ENCODE assay signal across 8 mouse cellular contexts in genomic region chr15:96695455-96696421, GRCm38 (mm10). TPM values are rescaled to one million over a fixed set of nuclear protein-coding genes. Genes with fewer than 3 reads are reported as not detected.
A peak's percentile ranks its signal among the peaks of the same experiment; 100 is the strongest.
DNase-seq lines count a peak whose midpoint lies in the region; ATAC-seq and TF ChIP-seq lines count a peak whose summit lies in the region.

No protein-coding gene starts in this region.

- peaks cover 66% of the 10 kb centered on the region for H3K36me3 ChIP-seq in liver, adult 2 months (ENCODE audit: control insufficient read depth, insufficient read depth, low read length)
- H3K36me3 ChIP-seq in myocyte (ENCODE audit: control insufficient read depth, insufficient read depth): peaks cover 79% of the 10 kb centered on the region

- no peak for TF ChIP-seq POLR2A in liver, adult 2 months (IDR thresholded peaks at IDR 0.05; ENCODE audit: extremely low read depth, insufficient read depth, low read length)
- TF ChIP-seq POLR2A in myocyte (IDR thresholded peaks at IDR 0.05; ENCODE audit: insufficient read length, low read depth): peak; percentile 32

- H3K4me3 ChIP-seq in liver, adult 2 months (ENCODE audit: insufficient read depth, low read depth, low read length): peak overlapping the region; percentile 33; the same call in 1 of the 2 replicates
- H3K4me3 ChIP-seq in myocyte: peak overlapping the region; percentile 80

- peaks cover 4% of the 10 kb centered on the region; the same call in 1 of the 2 replicates for H3K4me1 ChIP-seq in liver, adult 2 months (ENCODE audit: control insufficient read depth, insufficient read depth, low read length)

- DNase-seq in layer of hippocampus, adult 9-11 months: peak; percentile 38
- DNase-seq in layer of hippocampus, adult 11-12 months (ENCODE audit: low spot score): no peak
- peak; percentile 56 for DNase-seq in cerebellum, adult 9-11 months
- DNase-seq in heart, postnatal 14 days: peak; percentile 55 to 66
- DNase-seq in liver, adult 2 months (ENCODE audit: extremely low read depth, low read depth, low spot score): peak; percentile 61
- DNase-seq in layer of hippocampus, postnatal 10 days (ENCODE audit: low spot score in 2 of 2): no peak

- H3K79me2 ChIP-seq in liver, adult 2 months (ENCODE audit: control insufficient read depth, insufficient read depth, low read length): peaks cover 4% of the 10 kb centered on the region; the same call in 1 of the 2 replicates
- H3K79me2 ChIP-seq in myocyte (ENCODE audit: control insufficient read depth, insufficient read depth): peaks cover 73% of the 10 kb centered on the region

- peak overlapping the region; percentile 89 for H3K4me2 ChIP-seq in myocyte (ENCODE audit: low read depth)

- H3ac ChIP-seq in myocyte (ENCODE audit: control insufficient read depth, insufficient read length): no peak overlapping the region

- H3K9ac ChIP-seq in liver, adult 2 months (ENCODE audit: low read depth, low read length): peak overlapping the region; percentile 43

- intact Hi-C loops in heart, postnatal 14 days (cut with DNase I): loop anchor here (5.0 to 10.0 kb wide), 4 partner anchors 52 to 411 kb away; partner anchors contain the start of gene Arid2

- ATAC-seq in monocyte, adult 5-6 weeks (replicated peaks; ENCODE audit: insufficient number of reproducible peaks, low FRiP score, low TSS enrichment, poor library complexity, severe bottlenecking): no peak

- no peaks in the 10 kb centered on the region for H3K27me3 ChIP-seq in liver, adult 2 months (ENCODE audit: control insufficient read depth, insufficient read depth, low read length)
- H3K27me3 ChIP-seq in myocyte (ENCODE audit: control insufficient read depth, insufficient read depth, insufficient read length): no peaks in the 10 kb centered on the region

- H3K27ac ChIP-seq in liver, adult 2 months (replicated peaks; ENCODE audit: insufficient read depth, low read depth, low read length): peak overlapping the region; percentile 62

- WGBS in liver, adult 2 months: 51% methylated on average over 26 of the region's 26 CpGs

- TF ChIP-seq CTCF in liver, adult 2 months (IDR thresholded peaks at IDR 0.05; ENCODE audit: low read depth, low read length): 0 out of 2 replicates have a peak, but pooled peaks have one; percentile 7

TF ChIP-seq in myocyte, 11 proteins besides CTCF, POLR2A, EP300 and RAD21:
- no peak for TF ChIP-seq TCF12 (IDR thresholded peaks at IDR 0.05; ENCODE audit: insufficient read depth, poor library complexity, severe bottlenecking)
- peak in 2 of 3 experiments; percentile 34 to 71 for TF ChIP-seq MYOG (IDR thresholded peaks at IDR 0.05; ENCODE audit: control insufficient read depth in 1 of 3, insufficient read depth in 1 of 3, insufficient read length in 2 of 3, low read depth in 2 of 3)
- TF ChIP-seq MYOD1 (IDR thresholded peaks at IDR 0.05; ENCODE audit: control insufficient read depth in 1 of 3, insufficient read length in 2 of 3, low read depth in 2 of 3): peak in 1 of 3 experiments; percentile 49

RNA-seq across cellular contexts. Expression of gene Slc38a2, which starts 3.8 kb away (rescaled TPM):
- 100 to 1,000 TPM; 257 to 301 TPM for total RNA-seq in heart, postnatal 14 days (2021)
- 73.9 and 85.1 TPM in 2 replicates for total RNA-seq in liver, adult 2 months (2014; rRNA removed)
- polyA plus RNA-seq in liver, adult 2 months (2012; rRNA removed): 22.1 and 22.5 TPM in 2 replicates
- 95.0 TPM for polyA plus RNA-seq in myocyte (2012; fragmentation: generic; extraction: Trizol)
- 10 to 100 TPM; 64.7 to 73.8 TPM for total RNA-seq in layer of hippocampus, postnatal 10 days (2021)
- total RNA-seq in monocyte, adult 5-6 weeks (2017): 65.4 to 124 TPM (median 68.3 TPM) in 3 replicates

RNA-seq across cellular contexts. Expression of gene Slc38a1, which starts 53.0 kb away (rescaled TPM):
- total RNA-seq in heart, postnatal 14 days (2021): 10 to 100 TPM; 33.6 to 35.4 TPM
- 0.74 and 0.87 TPM in 2 replicates for total RNA-seq in liver, adult 2 months (2014; rRNA removed)
- polyA plus RNA-seq in liver, adult 2 months (2012; rRNA removed): 0.31 and 2.0 TPM in 2 replicates
- 28.5 TPM for polyA plus RNA-seq in myocyte (2012; fragmentation: generic; extraction: Trizol)
- total RNA-seq in layer of hippocampus, postnatal 10 days (2021): 10 to 100 TPM; 76.7 to 78.8 TPM
- total RNA-seq in monocyte, adult 5-6 weeks (2017): 60.2 to 115 TPM (median 76.1 TPM) in 3 replicates

Comparison
In these comparisons a context has a peak if more than half of its experiments do, and no peak if none do; other contexts are left out.
1. DNase-seq: peak in layer of hippocampus, adult 9-11 months (single experiment), cerebellum, adult 9-11 months (single experiment), heart, postnatal 14 days (2 of 2) and liver, adult 2 months (single experiment); none in layer of hippocampus, adult 11-12 months (single experiment) and layer of hippocampus, postnatal 10 days (0 of 2).
2. RNA of gene Slc38a1, which starts 53.0 kb away (total RNA-seq): 76.7 to 78.8 TPM in layer of hippocampus, postnatal 10 days, 60.2 to 115 TPM in monocyte, adult 5-6 weeks and 33.6 to 35.4 TPM in heart, postnatal 14 days; 0.74 to 0.87 TPM in liver, adult 2 months; every median in the first group is over 10 times any median in the second.